Comparison of ENCODE assay signal across 17 mouse cellular contexts in the genomic region with DNA sequence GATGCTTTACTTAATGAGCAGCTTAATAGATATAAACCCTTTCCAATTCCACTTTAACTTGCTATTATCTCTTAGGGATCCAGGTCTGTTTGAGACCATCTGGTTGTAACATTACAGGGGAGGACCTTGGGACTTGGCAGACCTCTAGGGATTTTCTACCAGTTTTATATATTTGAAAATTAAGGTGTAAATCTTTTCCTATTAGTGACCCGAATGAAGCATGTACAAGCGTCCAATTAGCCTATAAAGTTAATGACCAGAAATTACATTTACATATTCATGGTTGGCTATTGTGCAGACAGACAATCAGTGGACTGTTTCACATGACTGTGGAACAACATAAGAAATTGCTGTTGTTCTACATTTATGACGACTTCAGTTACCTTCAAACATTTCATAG.
"Had no signal": no experiment of that assay in that cellular context is flagged by ENCODE, and none has a peak within 500 bp of the region (broad histone marks: within the 10 kb centered on the region; RNA-seq: fewer than 3 reads in every experiment).

No protein-coding gene starts in this region.

- H3K36me3 ChIP-seq: limb, embryonic 12.5 days; liver, embryonic 13.5 days; lung, embryonic 15.5 days; stomach, embryonic 15.5 days had no signal

- H3K9ac ChIP-seq: limb, embryonic 12.5 days; liver, embryonic 13.5 days; liver, postnatal 0 days; lung, embryonic 15.5 days; stomach, embryonic 15.5 days had no signal

- H3K4me2 ChIP-seq: limb, embryonic 12.5 days; liver, embryonic 13.5 days; lung, embryonic 15.5 days; midbrain, embryonic 11.5 days; stomach, embryonic 15.5 days had no signal

- DNase-seq: kidney, adult 18-20 months; kidney, postnatal 10 days; kidney, postnatal 4 days; liver; liver, embryonic 13.5 days; liver, postnatal 0 days; lung, postnatal 14 days; right cerebral cortex, postnatal 14 days; thymus, adult 2 months; thymus, postnatal 25 days had no signal

- H3K4me1 ChIP-seq: limb, embryonic 12.5 days; liver, embryonic 13.5 days; lung, embryonic 15.5 days; megakaryocyte, embryonic 14.5 days; stomach, embryonic 15.5 days had no signal

- H3K4me3 ChIP-seq: layer of hippocampus, adult 2 months; limb, embryonic 12.5 days; liver, embryonic 13.5 days; lung, embryonic 15.5 days; megakaryocyte, embryonic 14.5 days; stomach, embryonic 15.5 days had no signal

- H3K27ac ChIP-seq: layer of hippocampus, adult 2 months; limb, embryonic 12.5 days; liver, embryonic 13.5 days; lung, embryonic 15.5 days; macrophage; stomach, embryonic 15.5 days had no signal

- H3K9me3 ChIP-seq: limb, embryonic 12.5 days; liver, embryonic 13.5 days; lung, embryonic 15.5 days; megakaryocyte, embryonic 14.5 days; stomach, embryonic 15.5 days had no signal

- H3K27me3 ChIP-seq: limb, embryonic 12.5 days; liver, embryonic 13.5 days; lung, embryonic 15.5 days; megakaryocyte, embryonic 14.5 days; stomach, embryonic 15.5 days had no signal

- ATAC-seq: liver, postnatal 0 days had no signal
